Mouse (Mus musculus): Measurements from ENCODE around the gene Cdyl. TPM values are rescaled to one million over a fixed set of nuclear protein-coding genes. Genes with fewer than 3 reads are reported as not detected.

Cdyl gene
- polyA plus RNA-seq, 1 experiment from 2014 or later, result 10.3 TPM

GRCm38 (mm10) chr13:35811361-35812190 lies 151.9 kb downstream of the Cdyl start:
- Histone ChIP-seq H3K36me3 (no peaks in the 10 kb centered on the region), H3K9me3 (no peaks in the 10 kb centered on the region), H3K4me3 (replicated peaks) (no peak overlapping the region), H3K27ac (no peak overlapping the region), H3K4me2 (replicated peaks) (no peak overlapping the region), H3K4me1 (replicated peaks) (no peaks in the 10 kb centered on the region; the same call in 1 of the 2 replicates), H3K9ac (no peak overlapping the region), H3K27me3 (replicated peaks) (no peaks in the 10 kb centered on the region)
- no peak for ATAC-seq
- 71% methylated on average over 11 of the region's 11 CpGs for WGBS

GRCm38 (mm10) chr13:35812191-35812440 lies 152.5 kb downstream of the Cdyl start:
- WGBS, result 50% methylated on average over 6 of the region's 6 CpGs
- ATAC-seq, result no peak
- H3K4me3 ChIP-seq (replicated peaks), result no peak overlapping the region

GRCm38 (mm10) chr13:35813348-35814127 lies 153.9 kb downstream of the Cdyl start:
- 0 out of 2 replicates have a peak, but pooled peaks cover 10% of the 10 kb centered on the region for H3K36me3 ChIP-seq
- WGBS, result 75% methylated on average over 7 of the region's 7 CpGs
- ATAC-seq, result no peak
- no peaks in the 10 kb centered on the region for H3K27me3 ChIP-seq (replicated peaks)
- no peak overlapping the region for H3K9ac ChIP-seq
- no peaks in the 10 kb centered on the region; the same call in 1 of the 2 replicates for H3K4me1 ChIP-seq (replicated peaks)
- no peak overlapping the region for H3K4me2 ChIP-seq (replicated peaks)
- no peaks in the 10 kb centered on the region for H3K9me3 ChIP-seq
- no peak overlapping the region for H3K27ac ChIP-seq
- H3K4me3 ChIP-seq (replicated peaks), result no peak overlapping the region

More at GRCm38 (mm10) chr13:35812191-35812440, 152.5 kb downstream of the Cdyl start:
- no peak overlapping the region for H3K4me2 ChIP-seq (replicated peaks)
- H3K9me3 ChIP-seq, result no peaks in the 10 kb centered on the region
- no peaks in the 10 kb centered on the region; the same call in 1 of the 2 replicates for H3K4me1 ChIP-seq (replicated peaks)
- H3K27ac ChIP-seq, result no peak overlapping the region
- H3K27me3 ChIP-seq (replicated peaks), result no peaks in the 10 kb centered on the region
- H3K9ac ChIP-seq, result no peak overlapping the region
- H3K36me3 ChIP-seq, result 0 out of 2 replicates have a peak, but pooled peaks cover 5% of the 10 kb centered on the region

GRCm38 (mm10) chr13:35815205-35815726 lies 155.6 kb downstream of the Cdyl start:
- Histone ChIP-seq H3K9me3 (no peaks in the 10 kb centered on the region), H3K27ac (no peak overlapping the region), H3K4me3 (replicated peaks) (no peak overlapping the region), H3K36me3 (peaks cover 14% of the 10 kb centered on the region; the same call in 1 of the 2 replicates), H3K27me3 (replicated peaks) (no peaks in the 10 kb centered on the region), H3K4me2 (replicated peaks) (no peak overlapping the region), H3K4me1 (replicated peaks) (no peaks in the 10 kb centered on the region; the same call in 1 of the 2 replicates), H3K9ac (no peak overlapping the region)
- WGBS, result 83% methylated on average over 8 of the region's 8 CpGs
- ATAC-seq, result no peak

GRCm38 (mm10) chr13:35815782-35816368 lies 156.2 kb downstream of the Cdyl start:
- 86% methylated on average over 16 of the region's 16 CpGs for whole genome bisulfite sequencing
- Histone ChIP-seq H3K36me3 (peaks cover 14% of the 10 kb centered on the region; the same call in 1 of the 2 replicates), H3K4me3 (replicated peaks) (no peak overlapping the region), H3K27me3 (replicated peaks) (no peaks in the 10 kb centered on the region), H3K9me3 (no peaks in the 10 kb centered on the region), H3K4me1 (replicated peaks) (no peaks in the 10 kb centered on the region; the same call in 1 of the 2 replicates), H3K9ac (no peak overlapping the region), H3K4me2 (replicated peaks) (no peak overlapping the region), H3K27ac (no peak overlapping the region)
- ATAC-seq, result no peak

- Histone ChIP-seq H3K27me3 (replicated peaks) (no peaks in the 10 kb centered on the region), H3K27ac (no peak overlapping the region), H3K4me2 (replicated peaks) (no peak overlapping the region), H3K9ac (no peak overlapping the region), H3K4me1 (replicated peaks) (no peaks in the 10 kb centered on the region), H3K4me3 (replicated peaks) (no peak overlapping the region), H3K9me3 (no peaks in the 10 kb centered on the region), H3K36me3 (peaks cover 14% of the 10 kb centered on the region; the same call in 1 of the 2 replicates)
- WGBS, result 71% methylated on average over 3 of the region's 3 CpGs
- ATAC-seq, result no peak
These were observed 158.0 kb downstream of the Cdyl start for GRCm38 (mm10) chr13:35817626-35818025.

DNA sequence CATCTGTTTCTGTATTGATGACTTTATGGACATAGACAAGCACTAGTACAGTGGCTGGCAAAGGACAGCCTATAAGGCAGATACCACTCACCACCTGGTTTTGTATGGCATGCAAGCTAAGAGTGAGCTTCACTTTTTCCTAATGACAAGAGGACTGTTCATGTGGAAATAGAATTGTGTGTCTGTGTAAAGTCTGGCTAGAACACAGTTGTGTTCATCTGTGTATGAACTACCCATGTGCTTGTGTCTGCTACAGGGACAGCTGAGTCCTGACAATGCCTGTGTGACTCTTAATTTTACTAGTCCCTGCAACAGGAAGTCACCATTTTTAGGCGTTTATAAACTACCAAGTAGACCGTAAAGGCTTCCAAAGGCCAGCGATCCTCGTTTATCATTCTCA lies 158.4 kb downstream of the Cdyl start:
- H3K4me2 ChIP-seq (replicated peaks), result no peak overlapping the region
- H3K27ac ChIP-seq, result no peak overlapping the region
- no peaks in the 10 kb centered on the region for H3K27me3 ChIP-seq (replicated peaks)
- no peak for ATAC-seq
- WGBS, result 84% methylated on average over 4 of the region's 4 CpGs
- peaks cover 14% of the 10 kb centered on the region; the same call in 1 of the 2 replicates for H3K36me3 ChIP-seq
- no peak overlapping the region for H3K9ac ChIP-seq
- no peak overlapping the region for H3K4me3 ChIP-seq (replicated peaks)
- no peaks in the 10 kb centered on the region for H3K9me3 ChIP-seq
- H3K4me1 ChIP-seq (replicated peaks), result no peaks in the 10 kb centered on the region

DNA sequence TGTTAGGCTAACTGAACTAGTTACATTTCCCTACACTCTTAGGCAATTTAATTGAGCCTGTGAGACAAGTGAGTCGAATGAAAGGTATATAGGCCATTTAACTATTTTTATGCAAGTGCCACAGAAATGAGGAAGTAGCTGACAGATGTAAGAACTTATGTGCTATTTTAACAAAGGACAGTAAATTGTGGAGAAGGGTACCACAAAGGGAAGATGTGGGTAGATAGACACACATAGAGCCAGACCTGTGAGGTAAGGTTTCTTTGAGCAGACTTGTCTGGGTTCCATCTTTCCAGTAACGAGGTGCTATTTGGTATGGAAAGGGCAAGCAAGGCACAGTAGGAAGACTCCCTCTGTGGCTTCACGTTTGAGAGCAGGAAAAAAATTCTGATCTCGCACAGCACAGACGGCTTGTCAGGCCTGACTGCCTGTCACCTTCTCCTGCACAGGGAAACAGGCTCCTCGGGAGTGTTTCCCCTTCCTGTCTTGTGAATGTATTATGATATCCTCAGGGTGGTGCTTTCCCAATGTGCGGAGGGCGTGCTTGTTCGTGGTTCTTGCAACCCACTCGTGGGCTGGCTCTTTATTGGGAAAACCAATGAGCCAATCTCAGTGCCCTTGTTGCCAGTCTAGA lies 162.3 kb downstream of the Cdyl start:
- Histone ChIP-seq H3K4me3 (replicated peaks) (no peak overlapping the region), H3K27me3 (replicated peaks) (no peaks in the 10 kb centered on the region), H3K36me3 (peaks cover 11% of the 10 kb centered on the region; the same call in 1 of the 2 replicates), H3K4me1 (replicated peaks) (no peaks in the 10 kb centered on the region), H3K4me2 (replicated peaks) (no peak overlapping the region), H3K9ac (no peak overlapping the region), H3K27ac (no peak overlapping the region), H3K9me3 (no peaks in the 10 kb centered on the region)
- no peak for ATAC-seq
- WGBS, result 79% methylated on average over 10 of the region's 10 CpGs

GRCm38 (mm10) chr13:35822795-35823194 lies 163.2 kb downstream of the Cdyl start:
- WGBS, result 84% methylated on average over 8 of the region's 8 CpGs
- H3K27me3 ChIP-seq (replicated peaks), result no peaks in the 10 kb centered on the region
- no peak overlapping the region for H3K4me2 ChIP-seq (replicated peaks)
- no peaks in the 10 kb centered on the region for H3K9me3 ChIP-seq
- no peaks in the 10 kb centered on the region for H3K4me1 ChIP-seq (replicated peaks)
- peaks cover 8% of the 10 kb centered on the region; the same call in 1 of the 2 replicates for H3K36me3 ChIP-seq
- no peak overlapping the region for H3K4me3 ChIP-seq (replicated peaks)
- no peak overlapping the region for H3K9ac ChIP-seq
- no peak overlapping the region for H3K27ac ChIP-seq
- no peak for ATAC-seq

DNA sequence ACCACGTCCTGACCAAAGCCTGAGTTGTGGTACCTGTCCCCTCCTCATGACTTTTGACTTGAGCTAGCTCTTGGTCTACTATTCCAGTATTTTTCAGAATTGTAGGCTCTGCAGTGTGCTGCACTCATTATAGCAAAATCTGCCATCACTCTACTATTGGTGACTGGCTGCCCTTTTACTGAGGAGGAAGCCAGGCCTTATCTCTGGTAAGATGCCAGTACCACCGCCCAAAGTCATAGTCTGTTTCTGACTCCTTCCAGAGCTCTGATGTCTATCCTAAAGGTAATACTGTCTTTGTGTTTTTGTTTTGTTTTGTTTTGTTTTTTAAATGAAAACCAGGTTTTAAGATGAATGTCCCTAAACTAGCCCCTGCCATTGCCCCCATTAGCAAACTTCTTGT lies 166.0 kb downstream of the Cdyl start:
- H3K27me3 ChIP-seq (replicated peaks), result no peaks in the 10 kb centered on the region

GRCm38 (mm10) chr13:35832676-35833075 lies 173.0 kb downstream of the Cdyl start:
- WGBS, result 57% methylated on average over 6 of the region's 6 CpGs
- H3K4me3 ChIP-seq (replicated peaks), result no peak overlapping the region
- no peaks in the 10 kb centered on the region for H3K9me3 ChIP-seq
- H3K36me3 ChIP-seq, result no peaks in the 10 kb centered on the region
- H3K4me1 ChIP-seq (replicated peaks), result 0 out of 2 replicates have a peak, but pooled peaks cover 6% of the 10 kb centered on the region
- no peaks in the 10 kb centered on the region for H3K27me3 ChIP-seq (replicated peaks)
- H3K4me2 ChIP-seq (replicated peaks), result no peak overlapping the region
- no peak for ATAC-seq
- H3K9ac ChIP-seq, result no peak overlapping the region
- no peak overlapping the region for H3K27ac ChIP-seq

More for the DNA sequence above, 166.0 kb downstream of the Cdyl start:
- Histone ChIP-seq H3K4me2 (replicated peaks) (no peak overlapping the region), H3K27ac (no peak overlapping the region), H3K4me3 (replicated peaks) (no peak overlapping the region), H3K9ac (no peak overlapping the region), H3K36me3 (no peaks in the 10 kb centered on the region), H3K4me1 (replicated peaks) (0 out of 2 replicates have a peak, but pooled peaks cover 3% of the 10 kb centered on the region), H3K9me3 (no peaks in the 10 kb centered on the region)
- ATAC-seq, result no peak
- WGBS, result 84% methylated on average over 2 of the region's 2 CpGs

Data from intestine, embryonic 15.5 days (tissue).